Mouse (Mus musculus): ENCODE data around the gene Nav2. TPM values are rescaled to one million over a fixed set of nuclear protein-coding genes. Genes with fewer than 3 reads are reported as not detected.

Nav2 gene
- polyA plus RNA-seq, 1 experiment: 1.3 TPM

- Histone ChIP-seq H3K27me3 (replicated peaks) (peaks cover 17% of the 10 kb centered on the region), H3K36me3 (replicated peaks; ENCODE audit: low read length) (no peaks in the 10 kb centered on the region), H3K4me1 (no peaks in the 10 kb centered on the region), H3K9me3 (no peaks in the 10 kb centered on the region), H3K4me3 (replicated peaks) (no peak overlapping the region)
- no peak for TF ChIP-seq GATA1 (IDR thresholded peaks at IDR 0.05; ENCODE audit: borderline replicate concordance, low read length)
- TF ChIP-seq FLI1 (IDR thresholded peaks at IDR 0.05; ENCODE audit: low read length): no peak
These were observed 371.9 kb downstream of the Nav2 start for GRCm38 (mm10) chr7:49280427-49280826.

GRCm38 (mm10) chr7:49282446-49282845 lies 373.9 kb downstream of the Nav2 start:
- no peaks in the 10 kb centered on the region for H3K4me1 ChIP-seq
- TF ChIP-seq FLI1 (IDR thresholded peaks at IDR 0.05; ENCODE audit: low read length) (no peak), GATA1 (IDR thresholded peaks at IDR 0.05; ENCODE audit: borderline replicate concordance, low read length) (no peak)
- peaks cover 17% of the 10 kb centered on the region for H3K27me3 ChIP-seq (replicated peaks)
- H3K9me3 ChIP-seq: no peaks in the 10 kb centered on the region
- H3K4me3 ChIP-seq (replicated peaks): no peak overlapping the region
- H3K36me3 ChIP-seq (replicated peaks; ENCODE audit: low read length): no peaks in the 10 kb centered on the region

- no peaks in the 10 kb centered on the region for H3K4me1 ChIP-seq
- TF ChIP-seq FLI1 (IDR thresholded peaks at IDR 0.05; ENCODE audit: low read length): no peak
- no peaks in the 10 kb centered on the region for H3K9me3 ChIP-seq
- peaks cover 17% of the 10 kb centered on the region for H3K27me3 ChIP-seq (replicated peaks)
- H3K4me3 ChIP-seq (replicated peaks): no peak overlapping the region
- H3K36me3 ChIP-seq (replicated peaks; ENCODE audit: low read length): no peaks in the 10 kb centered on the region
These were observed 375.2 kb downstream of the Nav2 start for GRCm38 (mm10) chr7:49283507-49284361.

- Histone ChIP-seq H3K27me3 (replicated peaks) (peaks cover 10% of the 10 kb centered on the region), H3K36me3 (replicated peaks; ENCODE audit: low read length) (no peaks in the 10 kb centered on the region), H3K9me3 (peaks cover 36% of the 10 kb centered on the region), H3K4me1 (no peaks in the 10 kb centered on the region), H3K4me3 (replicated peaks) (no peak overlapping the region)
- TF ChIP-seq FLI1 (IDR thresholded peaks at IDR 0.05; ENCODE audit: low read length) (no peak), GATA1 (IDR thresholded peaks at IDR 0.05; ENCODE audit: borderline replicate concordance, low read length) (no peak)
These were observed 379.7 kb downstream of the Nav2 start for GRCm38 (mm10) chr7:49288186-49288585.

- no peaks in the 10 kb centered on the region for H3K4me1 ChIP-seq
- peaks cover 40% of the 10 kb centered on the region for H3K9me3 ChIP-seq
- no peak overlapping the region for H3K4me3 ChIP-seq (replicated peaks)
These were observed 381.8 kb downstream of the Nav2 start for GRCm38 (mm10) chr7:49290308-49290707.

GRCm38 (mm10) chr7:49291208-49291892 lies 382.8 kb downstream of the Nav2 start:
- TF ChIP-seq GATA1 (IDR thresholded peaks at IDR 0.05; ENCODE audit: borderline replicate concordance, low read length) (no peak), FLI1 (IDR thresholded peaks at IDR 0.05; ENCODE audit: low read length) (no peak)
- Histone ChIP-seq H3K4me3 (replicated peaks) (no peak overlapping the region), H3K36me3 (replicated peaks; ENCODE audit: low read length) (no peaks in the 10 kb centered on the region), H3K9me3 (peaks cover 40% of the 10 kb centered on the region), H3K4me1 (no peaks in the 10 kb centered on the region), H3K27me3 (replicated peaks) (peaks cover 4% of the 10 kb centered on the region)

More at GRCm38 (mm10) chr7:49290308-49290707, 381.8 kb downstream of the Nav2 start:
- TF ChIP-seq FLI1 (IDR thresholded peaks at IDR 0.05; ENCODE audit: low read length): no peak
- TF ChIP-seq GATA1 (IDR thresholded peaks at IDR 0.05; ENCODE audit: borderline replicate concordance, low read length): no peak
- Histone ChIP-seq H3K36me3 (replicated peaks; ENCODE audit: low read length) (no peaks in the 10 kb centered on the region), H3K27me3 (replicated peaks) (peaks cover 4% of the 10 kb centered on the region)

- Histone ChIP-seq H3K9me3 (peaks cover 11% of the 10 kb centered on the region), H3K4me1 (no peaks in the 10 kb centered on the region), H3K4me3 (replicated peaks) (no peak overlapping the region), H3K36me3 (replicated peaks; ENCODE audit: low read length) (no peaks in the 10 kb centered on the region), H3K27me3 (replicated peaks) (peaks cover 8% of the 10 kb centered on the region)
- TF ChIP-seq FLI1 (IDR thresholded peaks at IDR 0.05; ENCODE audit: low read length) (no peak), GATA1 (IDR thresholded peaks at IDR 0.05; ENCODE audit: borderline replicate concordance, low read length) (no peak)
These were observed 388.6 kb downstream of the Nav2 start for GRCm38 (mm10) chr7:49297148-49297547.

GRCm38 (mm10) chr7:49298431-49298839 lies 389.9 kb downstream of the Nav2 start:
- 0 out of 2 replicates have a peak, but pooled peaks cover 4% of the 10 kb centered on the region for H3K9me3 ChIP-seq
- H3K27me3 ChIP-seq (replicated peaks): peaks cover 11% of the 10 kb centered on the region
- no peaks in the 10 kb centered on the region for H3K36me3 ChIP-seq (replicated peaks; ENCODE audit: low read length)
- H3K4me3 ChIP-seq (replicated peaks): no peak overlapping the region
- TF ChIP-seq FLI1 (IDR thresholded peaks at IDR 0.05; ENCODE audit: low read length) (no peak), GATA1 (IDR thresholded peaks at IDR 0.05; ENCODE audit: borderline replicate concordance, low read length) (no peak)
- H3K4me1 ChIP-seq: no peaks in the 10 kb centered on the region

GRCm38 (mm10) chr7:49301487-49301886 lies 393.0 kb downstream of the Nav2 start:
- Histone ChIP-seq H3K4me3 (replicated peaks) (no peak overlapping the region), H3K36me3 (replicated peaks; ENCODE audit: low read length) (no peaks in the 10 kb centered on the region), H3K27me3 (replicated peaks) (peaks cover 26% of the 10 kb centered on the region), H3K4me1 (peaks cover 2% of the 10 kb centered on the region; the same call in 1 of the 2 replicates), H3K9me3 (no peaks in the 10 kb centered on the region)
- TF ChIP-seq GATA1 (IDR thresholded peaks at IDR 0.05; ENCODE audit: borderline replicate concordance, low read length) (no peak), FLI1 (IDR thresholded peaks at IDR 0.05; ENCODE audit: low read length) (no peak)
